Mouse (Mus musculus): ENCODE measurements at regions not wholly inside any gene's neighbourhood (a gene's known extent, or its start where the extent isn't known, plus 50 kb on each side); places are given as distances from the start of the nearest gene placed in this dataset.

- TF ChIP-seq CTCF (IDR thresholded peaks at IDR 0.05; ENCODE audit: low read depth, low read length) (no peak), GATA1 (IDR thresholded peaks at IDR 0.05; ENCODE audit: borderline replicate concordance, low read length) (no peak), POLR2AphosphoS5 (IDR thresholded peaks at IDR 0.05; ENCODE audit: insufficient replicate concordance, low read depth, low read length) (no peak), GATA2 (IDR thresholded peaks at IDR 0.05; ENCODE audit: borderline replicate concordance, low read depth, low read length) (no peak)
Observed at GRCm38 (mm10) chr16:55537548-55537947, 239.8 kb upstream of the Zpld1 start.
